Mouse (Mus musculus): ENCODE results near the gene Bcan. TPM values are rescaled to one million over a fixed set of nuclear protein-coding genes. Genes with fewer than 3 reads are reported as not detected.

The Bcan gene
- total and polyA plus RNA-seq, 3 experiments, result not detected

DNA sequence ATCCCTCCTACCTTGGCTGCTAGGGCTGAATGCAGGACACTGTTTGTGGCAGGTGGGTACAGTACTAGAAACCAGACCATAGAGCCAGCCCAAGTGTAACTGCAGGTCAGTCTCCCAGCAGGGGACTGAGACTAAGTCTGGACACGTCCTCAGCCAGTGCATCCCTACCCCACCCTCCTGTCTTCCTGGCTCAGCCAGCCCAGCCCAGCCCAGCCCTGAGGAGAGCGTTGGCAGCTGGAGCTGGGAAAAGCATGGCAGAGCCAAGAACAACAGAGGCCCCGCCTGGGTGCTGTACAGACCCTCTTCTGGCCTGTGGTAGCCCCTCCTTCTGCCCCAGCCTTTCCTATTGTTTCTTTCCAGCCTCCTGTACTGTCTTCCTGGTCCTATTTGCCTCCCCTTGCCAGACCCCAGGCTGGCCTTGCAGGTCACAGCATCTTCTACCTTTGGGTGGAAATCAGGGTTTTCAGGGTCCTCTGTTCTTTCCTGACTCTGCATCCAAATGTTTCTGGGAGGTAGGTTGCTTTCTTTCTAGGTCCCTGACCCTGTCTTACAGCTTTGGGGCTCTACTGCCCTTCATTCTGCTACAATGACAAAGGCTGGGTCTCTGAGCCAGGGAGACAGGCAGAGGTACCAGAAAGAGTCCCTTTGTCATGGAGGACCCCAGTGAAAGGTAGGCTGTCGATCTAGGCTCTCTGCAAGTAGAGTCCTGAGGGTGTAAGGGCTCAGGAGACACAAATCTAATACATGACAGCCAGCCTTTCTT, 55.0 kb downstream of the Bcan start:
- TF ChIP-seq GATA1 (IDR thresholded peaks at IDR 0.05; ENCODE audit: borderline replicate concordance, low read length) (no peak), GATA2 (IDR thresholded peaks at IDR 0.05; ENCODE audit: borderline replicate concordance, low read depth, low read length) (no peak), POLR2AphosphoS5 (IDR thresholded peaks at IDR 0.05; ENCODE audit: insufficient replicate concordance, low read depth, low read length) (no peak), CTCF (IDR thresholded peaks at IDR 0.05; ENCODE audit: low read depth, low read length) (no peak), TAL1 (conservative IDR thresholded peaks at IDR 0.05; ENCODE audit: low read depth, low read length) (no peak)
- DNase-seq (ENCODE audit: low spot score) (no peak), ATAC-seq (ENCODE audit: extremely low read depth, insufficient number of reproducible peaks, low FRiP score, poor library complexity, severe bottlenecking) (no peak)
- Histone ChIP-seq H3K27me3 (ENCODE audit: insufficient read depth, low read length) (peaks cover 32% of the 10 kb centered on the region), H3K36me3 (replicated peaks) (peaks cover 56% of the 10 kb centered on the region), H3K4me1 (ENCODE audit: insufficient read depth, low read depth, low read length) (peaks cover 25% of the 10 kb centered on the region), H3K9me3 (replicated peaks) (no peaks in the 10 kb centered on the region), H3K4me3 (ENCODE audit: low read depth, low read length) (no peak overlapping the region)

DNA sequence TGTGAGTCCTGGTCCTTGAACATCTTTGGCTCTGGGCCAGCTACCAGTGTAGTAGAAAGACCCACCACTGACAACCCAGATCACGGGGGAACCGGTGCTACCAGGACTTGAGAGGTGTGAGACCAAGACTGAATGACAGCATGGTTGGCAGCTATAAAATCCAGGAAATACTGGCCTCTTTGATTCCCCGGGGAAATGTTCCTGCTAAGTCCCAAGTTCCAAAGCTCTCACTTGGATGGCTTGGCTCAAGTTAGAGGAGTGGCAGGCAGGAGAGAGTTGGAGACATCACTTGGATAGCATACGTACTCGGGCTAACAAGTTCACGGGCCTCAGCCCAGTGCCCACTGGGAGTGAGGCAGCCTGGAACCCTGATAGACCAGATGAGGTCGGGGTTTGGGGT, 56.4 kb downstream of the Bcan start:
- Histone ChIP-seq H3K4me1 (ENCODE audit: insufficient read depth, low read depth, low read length) (peaks cover 23% of the 10 kb centered on the region), H3K4me3 (ENCODE audit: low read depth, low read length) (no peak overlapping the region), H3K36me3 (replicated peaks) (peaks cover 70% of the 10 kb centered on the region), H3K9me3 (replicated peaks) (no peaks in the 10 kb centered on the region), H3K27me3 (ENCODE audit: insufficient read depth, low read length) (peaks cover 18% of the 10 kb centered on the region)
- DNase-seq (ENCODE audit: low spot score) (no peak), ATAC-seq (ENCODE audit: extremely low read depth, insufficient number of reproducible peaks, low FRiP score, poor library complexity, severe bottlenecking) (no peak)
- TF ChIP-seq GATA2 (IDR thresholded peaks at IDR 0.05; ENCODE audit: borderline replicate concordance, low read depth, low read length), result no peak
- no peak for TF ChIP-seq CTCF (IDR thresholded peaks at IDR 0.05; ENCODE audit: low read depth, low read length)
- no peak for TF ChIP-seq TAL1 (conservative IDR thresholded peaks at IDR 0.05; ENCODE audit: low read depth, low read length)
- TF ChIP-seq POLR2AphosphoS5 (IDR thresholded peaks at IDR 0.05; ENCODE audit: insufficient replicate concordance, low read depth, low read length), result no peak
- no peak for TF ChIP-seq GATA1 (IDR thresholded peaks at IDR 0.05; ENCODE audit: borderline replicate concordance, low read length)

DNA sequence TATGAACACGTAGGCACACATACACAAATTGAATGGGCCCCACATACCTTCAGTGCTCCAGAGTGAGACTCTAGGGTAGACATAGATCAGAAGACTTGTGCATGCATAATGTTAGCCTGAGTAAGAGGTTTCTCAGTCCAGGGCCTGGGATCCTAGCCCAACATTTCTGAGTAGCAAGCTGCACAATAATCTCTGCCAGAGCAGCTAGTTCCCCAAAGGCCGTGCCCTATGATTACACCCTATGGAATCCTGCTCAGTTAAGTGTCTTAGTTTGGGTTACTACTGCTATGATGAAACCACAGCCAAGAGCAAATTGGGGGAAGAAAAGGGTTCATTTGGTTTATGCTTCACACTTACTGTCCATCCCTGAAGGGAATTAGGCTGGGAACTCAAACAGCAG, 57.6 kb downstream of the Bcan start:
- ATAC-seq (ENCODE audit: extremely low read depth, insufficient number of reproducible peaks, low FRiP score, poor library complexity, severe bottlenecking), result no peak
- Histone ChIP-seq H3K9me3 (replicated peaks) (no peaks in the 10 kb centered on the region), H3K4me3 (ENCODE audit: low read depth, low read length) (no peak overlapping the region), H3K27me3 (ENCODE audit: insufficient read depth, low read length) (peaks cover 7% of the 10 kb centered on the region), H3K36me3 (replicated peaks) (peaks cover 82% of the 10 kb centered on the region), H3K4me1 (ENCODE audit: insufficient read depth, low read depth, low read length) (peaks cover 17% of the 10 kb centered on the region; the same call in 1 of the 2 replicates)
- no peak for TF ChIP-seq POLR2AphosphoS5 (IDR thresholded peaks at IDR 0.05; ENCODE audit: insufficient replicate concordance, low read depth, low read length)
- no peak for TF ChIP-seq TAL1 (conservative IDR thresholded peaks at IDR 0.05; ENCODE audit: low read depth, low read length)
- no peak for TF ChIP-seq GATA2 (IDR thresholded peaks at IDR 0.05; ENCODE audit: borderline replicate concordance, low read depth, low read length)
- no peak for TF ChIP-seq GATA1 (IDR thresholded peaks at IDR 0.05; ENCODE audit: borderline replicate concordance, low read length)
- TF ChIP-seq CTCF (IDR thresholded peaks at IDR 0.05; ENCODE audit: low read depth, low read length), result no peak
- DNase-seq (ENCODE audit: low spot score), result no peak

DNA sequence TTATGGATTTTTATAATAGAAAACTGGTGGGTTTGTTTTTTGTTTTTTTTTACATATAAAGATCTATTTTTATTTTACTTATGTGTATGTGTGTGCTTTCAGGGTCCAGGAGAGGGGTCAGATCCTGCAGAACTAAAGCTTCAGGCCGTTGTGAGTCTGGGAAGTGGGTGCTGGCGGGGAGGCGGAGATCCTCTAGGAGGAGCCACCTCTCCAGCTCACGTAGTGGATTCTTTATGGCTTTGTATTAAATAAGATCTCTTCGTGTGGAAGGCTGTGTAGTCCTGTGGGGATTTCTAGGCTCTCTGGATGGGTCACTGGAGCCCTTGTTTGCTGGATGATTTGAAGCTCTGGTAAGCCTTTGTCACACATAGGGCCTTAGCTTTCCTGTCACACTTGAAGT, 59.4 kb downstream of the Bcan start:
- no peak for TF ChIP-seq GATA1 (IDR thresholded peaks at IDR 0.05; ENCODE audit: borderline replicate concordance, low read length)
- no peak for TF ChIP-seq CTCF (IDR thresholded peaks at IDR 0.05; ENCODE audit: low read depth, low read length)
- no peak for TF ChIP-seq GATA2 (IDR thresholded peaks at IDR 0.05; ENCODE audit: borderline replicate concordance, low read depth, low read length)
- TF ChIP-seq TAL1 (conservative IDR thresholded peaks at IDR 0.05; ENCODE audit: low read depth, low read length), result no peak
- no peak for TF ChIP-seq POLR2AphosphoS5 (IDR thresholded peaks at IDR 0.05; ENCODE audit: insufficient replicate concordance, low read depth, low read length)
- ATAC-seq (ENCODE audit: extremely low read depth, insufficient number of reproducible peaks, low FRiP score, poor library complexity, severe bottlenecking) (no peak), DNase-seq (ENCODE audit: low spot score) (no peak)
- no peaks in the 10 kb centered on the region for H3K9me3 ChIP-seq (replicated peaks)
- H3K36me3 ChIP-seq (replicated peaks), result peaks cover 97% of the 10 kb centered on the region
- peaks cover 18% of the 10 kb centered on the region for H3K4me1 ChIP-seq (ENCODE audit: insufficient read depth, low read depth, low read length)
- no peak overlapping the region for H3K4me3 ChIP-seq (ENCODE audit: low read depth, low read length)
- H3K27me3 ChIP-seq (ENCODE audit: insufficient read depth, low read length), result no peaks in the 10 kb centered on the region

Other genes starting within 250 kb of the Bcan start
- gene Ntrk1, start 205.1 kb downstream of the Bcan start, total RNA-seq (2014; fragmentation: Nextera tagmentation), result not detected in 2 replicates
- gene Ntrk1, start 205.1 kb downstream of the Bcan start, total RNA-seq (2017), result not detected in 2 replicates
- gene Ntrk1, start 205.1 kb downstream of the Bcan start, polyA plus RNA-seq (2012), result not detected in 2 replicates
- gene Insrr, start 203.3 kb downstream of the Bcan start, total RNA-seq (2014; fragmentation: Nextera tagmentation), result not detected in 2 replicates
- gene Insrr, start 203.3 kb downstream of the Bcan start, total RNA-seq (2017), result 0.05 and 0.06 TPM in 2 replicates
- gene Insrr, start 203.3 kb downstream of the Bcan start, polyA plus RNA-seq (2012), result not detected in 2 replicates
- not detected in 2 replicates for gene Pear1, start 175.9 kb downstream of the Bcan start, total RNA-seq (2014; fragmentation: Nextera tagmentation)
- gene Pear1, start 175.9 kb downstream of the Bcan start, total RNA-seq (2017), result under 0.01 and 0.05 TPM in 2 replicates
- not detected in 2 replicates for gene Pear1, start 175.9 kb downstream of the Bcan start, polyA plus RNA-seq (2012)
- gene Sh2d2a, start 153.5 kb downstream of the Bcan start, total RNA-seq (2014; fragmentation: Nextera tagmentation), result not detected in 2 replicates
- 0.16 and 0.17 TPM in 2 replicates for gene Sh2d2a, start 153.5 kb downstream of the Bcan start, total RNA-seq (2017)
- gene Sh2d2a, start 153.5 kb downstream of the Bcan start, polyA plus RNA-seq (2012), result not detected in 2 replicates
- gene Prcc, start 114.6 kb downstream of the Bcan start, total RNA-seq (2014; fragmentation: Nextera tagmentation), result 41.3 and 44.7 TPM in 2 replicates
- gene Prcc, start 114.6 kb downstream of the Bcan start, total RNA-seq (2017), result 28.5 and 32.3 TPM in 2 replicates
- 75.9 and 99.7 TPM in 2 replicates for gene Prcc, start 114.6 kb downstream of the Bcan start, polyA plus RNA-seq (2012)
- 722 and 799 TPM in 2 replicates for gene Hdgf, start 93.9 kb downstream of the Bcan start, total RNA-seq (2014; fragmentation: Nextera tagmentation)
- gene Hdgf, start 93.9 kb downstream of the Bcan start, total RNA-seq (2017), result 506 and 578 TPM in 2 replicates
- 1,810 and 2,017 TPM in 2 replicates for gene Hdgf, start 93.9 kb downstream of the Bcan start, polyA plus RNA-seq (2012)
- 289 and 317 TPM in 2 replicates for gene Mrpl24, start 80.7 kb downstream of the Bcan start, total RNA-seq (2014; fragmentation: Nextera tagmentation)
- 183 and 204 TPM in 2 replicates for gene Mrpl24, start 80.7 kb downstream of the Bcan start, total RNA-seq (2017)
- gene Mrpl24, start 80.7 kb downstream of the Bcan start, polyA plus RNA-seq (2012), result 21.2 and 24.9 TPM in 2 replicates
- gene Isg20l2, start 69.9 kb downstream of the Bcan start, total RNA-seq (2014; fragmentation: Nextera tagmentation), result 67.3 and 70.8 TPM in 2 replicates
- 54.1 and 54.9 TPM in 2 replicates for gene Isg20l2, start 69.9 kb downstream of the Bcan start, total RNA-seq (2017)
- gene Isg20l2, start 69.9 kb downstream of the Bcan start, polyA plus RNA-seq (2012), result 15.8 and 18.3 TPM in 2 replicates
- gene Rrnad1, start 69.5 kb downstream of the Bcan start, total RNA-seq (2014; fragmentation: Nextera tagmentation), result 14.9 and 20.4 TPM in 2 replicates
- gene Rrnad1, start 69.5 kb downstream of the Bcan start, total RNA-seq (2017), result 19.2 and 24.8 TPM in 2 replicates
- gene Rrnad1, start 69.5 kb downstream of the Bcan start, polyA plus RNA-seq (2012), result 28.7 and 38.2 TPM in 2 replicates
- not detected in 2 replicates for gene Crabp2, start 51.6 kb downstream of the Bcan start, total RNA-seq (2014; fragmentation: Nextera tagmentation)
- gene Crabp2, start 51.6 kb downstream of the Bcan start, total RNA-seq (2017), result 0.38 TPM in 1 of 2 replicates, not detected in the other
- not detected in 2 replicates for gene Crabp2, start 51.6 kb downstream of the Bcan start, polyA plus RNA-seq (2012)
- gene Nes, start 29.2 kb downstream of the Bcan start, total RNA-seq (2014; fragmentation: Nextera tagmentation), result not detected in 2 replicates
- 0.12 and 0.22 TPM in 2 replicates for gene Nes, start 29.2 kb downstream of the Bcan start, total RNA-seq (2017)
- gene Nes, start 29.2 kb downstream of the Bcan start, polyA plus RNA-seq (2012), result 0.02 TPM in 2 replicates
- not detected in 2 replicates for gene Hapln2, start 27.4 kb upstream of the Bcan start, total RNA-seq (2014; fragmentation: Nextera tagmentation)
- not detected in 2 replicates for gene Hapln2, start 27.4 kb upstream of the Bcan start, total RNA-seq (2017)
- not detected in 2 replicates for gene Hapln2, start 27.4 kb upstream of the Bcan start, polyA plus RNA-seq (2012)
- 22.5 and 27.8 TPM in 2 replicates for gene Gpatch4, start 42.9 kb upstream of the Bcan start, total RNA-seq (2014; fragmentation: Nextera tagmentation)
- 15.0 and 16.6 TPM in 2 replicates for gene Gpatch4, start 42.9 kb upstream of the Bcan start, total RNA-seq (2017)
- 31.3 and 48.1 TPM in 2 replicates for gene Gpatch4, start 42.9 kb upstream of the Bcan start, polyA plus RNA-seq (2012)
- 41.1 and 42.1 TPM in 2 replicates for gene Naxe, start 58.3 kb upstream of the Bcan start, total RNA-seq (2014; fragmentation: Nextera tagmentation)
- 40.1 and 42.4 TPM in 2 replicates for gene Naxe, start 58.3 kb upstream of the Bcan start, total RNA-seq (2017)
- gene Naxe, start 58.3 kb upstream of the Bcan start, polyA plus RNA-seq (2012), result 44.1 and 52.8 TPM in 2 replicates
- gene Ttc24, start 78.1 kb upstream of the Bcan start, total RNA-seq (2014; fragmentation: Nextera tagmentation), result not detected in 2 replicates
- 0.05 TPM in 1 of 2 replicates, not detected in the other for gene Ttc24, start 78.1 kb upstream of the Bcan start, total RNA-seq (2017)
- not detected in 2 replicates for gene Ttc24, start 78.1 kb upstream of the Bcan start, polyA plus RNA-seq (2012)
- 20.2 and 29.3 TPM in 2 replicates for gene Iqgap3, start 81.7 kb upstream of the Bcan start, total RNA-seq (2014; fragmentation: Nextera tagmentation)
- gene Iqgap3, start 81.7 kb upstream of the Bcan start, total RNA-seq (2017), result 22.8 and 22.9 TPM in 2 replicates
- 10.6 and 13.8 TPM in 2 replicates for gene Iqgap3, start 81.7 kb upstream of the Bcan start, polyA plus RNA-seq (2012)
- 125 and 128 TPM in 2 replicates for gene Mef2d, start 142.1 kb upstream of the Bcan start, total RNA-seq (2014; fragmentation: Nextera tagmentation)
- gene Mef2d, start 142.1 kb upstream of the Bcan start, total RNA-seq (2017), result 15.4 and 17.0 TPM in 2 replicates
- gene Mef2d, start 142.1 kb upstream of the Bcan start, polyA plus RNA-seq (2012), result 133 and 141 TPM in 2 replicates